Mouse (Mus musculus): ENCODE results near the gene 2010111I01Rik.

GRCm38 (mm10) chr13:63277316-63277715 is 312.6 kb downstream of the 2010111I01Rik start:
- TF ChIP-seq CTCF (IDR thresholded peaks at IDR 0.05; ENCODE audit: low read depth), result no peak
- no peak for TF ChIP-seq EP300 (optimal IDR thresholded peaks at IDR 0.05)

Data from stomach, postnatal 0 days (tissue).